Mouse (Mus musculus) CH12.LX (cell line): ENCODE results near the gene Dmbx1. TPM values are rescaled to one million over a fixed set of nuclear protein-coding genes. Genes with fewer than 3 reads are reported as not detected.

Source experiments
- DNase-seq: peaks from one replicate; pipeline ENCODE4 v3.0.0-alpha.2; 2013; ENCODE audit errors: extremely low read depth
- H3K27ac ChIP-seq: 2 replicates; pipeline ENCODE4 v1.5.1; 2012; ENCODE audit warnings: low read depth, mild to moderate bottlenecking, control low read depth, moderate library complexity; ENCODE audit not compliant: insufficient read depth
- H3K27me3 ChIP-seq: replicated peaks from 2 replicates; pipeline ENCODE3; 2012; ENCODE audit warnings: inconsistent platforms
- H3K36me3 ChIP-seq, 2 experiments: replicated peaks in 1 of 2; 2 replicates each; pipeline versions ENCODE3 to v1.6.1; 2012; ENCODE audit warnings: inconsistent platforms in 1 of 2, low read length in 1 of 2, mild to moderate bottlenecking in 1 of 2, mixed read lengths in 1 of 2, moderate library complexity in 1 of 2; ENCODE audit not compliant: control insufficient read depth in 1 of 2, insufficient read depth in 1 of 2
- H3K4me1 ChIP-seq, 2 experiments: 2 replicates each; pipeline ENCODE4 v1.6.1; 2012; ENCODE audit warnings: inconsistent platforms in 1 of 2, moderate library complexity in 1 of 2; ENCODE audit not compliant: insufficient read depth in 2 of 2, control insufficient read depth in 1 of 2
- H3K4me2 ChIP-seq: 2 replicates; pipeline ENCODE4 v1.6.1; 2012; ENCODE audit warnings: low read depth, mild to moderate bottlenecking, control low read depth; ENCODE audit not compliant: poor library complexity, insufficient read depth, severe bottlenecking
- H3K4me3 ChIP-seq, 3 experiments: fragments of 150-350 bp in 1 of 3; sonication (generic) in 1 of 3; replicated peaks in 1 of 3; 2 replicates each; pipeline versions ENCODE3 to v1.5.1; 2011 to 2012; ENCODE audit warnings: low read depth in 2 of 3, low read length in 2 of 3, mild to moderate bottlenecking in 2 of 3, moderate library complexity in 2 of 3, control low read depth in 1 of 3, improper control_type of control experiment in 1 of 3, inconsistent platforms in 1 of 3, mixed read lengths in 1 of 3; ENCODE audit not compliant: poor library complexity in 1 of 3
- H3K79me2 ChIP-seq: replicated peaks from 2 replicates; pipeline ENCODE4 v1.6.1; 2012; ENCODE audit warnings: mild to moderate bottlenecking, moderate library complexity; ENCODE audit not compliant: control insufficient read depth, poor library complexity, insufficient read depth, severe bottlenecking; ENCODE audit errors: extremely low read depth
- H3K9ac ChIP-seq: 2 replicates; pipeline ENCODE4 v1.6.1; 2012; ENCODE audit warnings: low read depth, mild to moderate bottlenecking, control low read depth, moderate library complexity; ENCODE audit not compliant: insufficient read depth
- H3K9me3 ChIP-seq: replicated peaks from 2 replicates; pipeline ENCODE3; 2012; ENCODE audit warnings: low read length, inconsistent platforms, mixed read lengths
- BHLHE40 ChIP-seq: IDR thresholded peaks from 2 replicates; pipeline ENCODE4 v1.6.1; 2011; ENCODE audit warnings: mild to moderate bottlenecking, low read depth, low read length, improper control_type of control experiment
- CHD1 ChIP-seq: IDR thresholded peaks from 2 replicates; pipeline ENCODE4 v1.6.1; 2012; ENCODE audit warnings: low read depth, low read length, improper control_type of control experiment, inconsistent platforms
- CHD2 ChIP-seq: IDR thresholded peaks from 2 replicates; pipeline ENCODE4 v1.6.1; 2011; ENCODE audit warnings: low read length, improper control_type of control experiment
- ELF1 ChIP-seq: IDR thresholded peaks from 2 replicates; pipeline ENCODE4 v1.6.1; 2014; ENCODE audit warnings: low read depth, mild to moderate bottlenecking, inconsistent platforms, low read length, improper control_type of control experiment
- ETS1 ChIP-seq: conservative IDR thresholded peaks from 2 replicates; pipeline ENCODE4 v1.6.1; 2012; ENCODE audit warnings: low read depth, mild to moderate bottlenecking, inconsistent platforms, low read length, improper control_type of control experiment, moderate library complexity
- GABPA ChIP-seq: IDR thresholded peaks from 2 replicates; pipeline ENCODE4 v1.6.1; 2012; ENCODE audit warnings: low read depth, low read length, improper control_type of control experiment, inconsistent platforms; ENCODE audit not compliant: insufficient replicate concordance
- HCFC1 ChIP-seq: IDR thresholded peaks from 2 replicates; pipeline ENCODE4 v1.6.1; 2012; ENCODE audit warnings: low read depth, mild to moderate bottlenecking, inconsistent platforms, low read length, improper control_type of control experiment
- JUN ChIP-seq: IDR thresholded peaks from 2 replicates; pipeline ENCODE4 v1.6.1; 2011; ENCODE audit warnings: low read depth, mild to moderate bottlenecking, low read length, improper control_type of control experiment, moderate library complexity; ENCODE audit not compliant: insufficient read depth
- JUND ChIP-seq: conservative IDR thresholded peaks from 2 replicates; pipeline ENCODE4 v1.6.1; 2011; ENCODE audit warnings: low read depth, low read length, improper control_type of control experiment
- KAT2A ChIP-seq: IDR thresholded peaks from 2 replicates; pipeline ENCODE4 v1.6.1; 2012; ENCODE audit warnings: low read length, improper control_type of control experiment, inconsistent platforms; ENCODE audit not compliant: insufficient replicate concordance
- MAFK ChIP-seq: IDR thresholded peaks from 2 replicates; pipeline ENCODE4 v1.6.1; 2011; ENCODE audit warnings: low read length, improper control_type of control experiment; ENCODE audit not compliant: insufficient replicate concordance
- MAX ChIP-seq: IDR thresholded peaks from 2 replicates; pipeline ENCODE4 v1.6.1; 2011; ENCODE audit warnings: low read length, improper control_type of control experiment
- MAZ ChIP-seq: IDR thresholded peaks from 2 replicates; pipeline ENCODE4 v1.6.1; 2012; ENCODE audit warnings: low read depth, mild to moderate bottlenecking, inconsistent platforms, low read length, improper control_type of control experiment, moderate library complexity
- MXI1 ChIP-seq: IDR thresholded peaks from 2 replicates; pipeline ENCODE4 v1.6.1; 2011; ENCODE audit warnings: mild to moderate bottlenecking, low read depth, low read length, improper control_type of control experiment
- MYC ChIP-seq: IDR thresholded peaks from 2 replicates; pipeline ENCODE4 v1.6.1; 2011; ENCODE audit warnings: low read depth, mild to moderate bottlenecking, improper control_type of control experiment, low read length
- POLR2AphosphoS2 ChIP-seq: IDR thresholded peaks from 2 replicates; pipeline ENCODE4 v1.6.1; 2011; ENCODE audit warnings: low read depth, low read length, improper control_type of control experiment
- RAD21 ChIP-seq: IDR thresholded peaks from 2 replicates; pipeline ENCODE4 v1.6.1; 2011; ENCODE audit warnings: low read depth, mild to moderate bottlenecking, low read length, improper control_type of control experiment, moderate library complexity
- RCOR1 ChIP-seq: conservative IDR thresholded peaks from 2 replicates; pipeline ENCODE4 v1.6.1; 2012; ENCODE audit warnings: low read depth, mild to moderate bottlenecking, inconsistent platforms, low read length, improper control_type of control experiment
- SIN3A ChIP-seq: IDR thresholded peaks from 2 replicates; pipeline ENCODE4 v1.6.1; 2012; ENCODE audit warnings: low read length, improper control_type of control experiment, inconsistent platforms
- TCF12 ChIP-seq: IDR thresholded peaks from 2 replicates; pipeline ENCODE4 v1.6.1; 2014; ENCODE audit warnings: low read depth, mild to moderate bottlenecking, inconsistent platforms, low read length, improper control_type of control experiment
- USF1 ChIP-seq: IDR thresholded peaks from 2 replicates; pipeline ENCODE4 v1.6.1; 2014; ENCODE audit warnings: low read depth, mild to moderate bottlenecking, inconsistent platforms, low read length, improper control_type of control experiment
- USF2 ChIP-seq: conservative IDR thresholded peaks from 2 replicates; pipeline ENCODE4 v1.6.1; 2011; ENCODE audit warnings: low read depth, low read length, improper control_type of control experiment
- ZKSCAN1 ChIP-seq: IDR thresholded peaks from 2 replicates; pipeline ENCODE4 v1.6.1; 2012; ENCODE audit warnings: low read depth, inconsistent platforms, low read length, improper control_type of control experiment, borderline replicate concordance
- ZNF384 ChIP-seq: IDR thresholded peaks from 2 replicates; pipeline ENCODE4 v1.6.1; 2012; ENCODE audit warnings: low read depth, low read length, improper control_type of control experiment, inconsistent platforms
- dilution Hi-C: fragments of 300-500 bp; cut with MboI; formaldehyde crosslinking; loops from 2 replicates; pipeline ENCODE4 v1.14.3; 2020; ENCODE audit warnings: low sequenced_read_pairs; ENCODE audit not compliant: extremely low pct_unique_long_range_greater_than_20kb, extremely low pct_ligation_motif_present
- in situ Hi-C: fragments of 300-500 bp; cut with MboI; formaldehyde crosslinking; loops from 3 replicates; pipeline ENCODE4 v1.14.3; 2019; ENCODE audit warnings: low sequenced_read_pairs, low pct_ligation_motif_present, low pct_unique_long_range_greater_than_20kb, mixed read lengths
- polyA plus RNA-seq: library from polyadenylated mRNA; unstranded; fragments of >175 nt; gene quantifications from 2 replicates; pipeline ENCODE4 v1.2.1, GENCODE M21; 2012; ENCODE audit warnings: low read depth; ENCODE audit not compliant: insufficient read length
- total RNA-seq, 2 experiments: library from RNA; depleted of rRNA; stranded (reverse); fragments of 300-350 nt in 1 of 2; fragments of >200 nt in 1 of 2; gene quantifications; 2 replicates each; pipeline ENCODE4 v1.2.3; 2012 to 2014

The Dmbx1 gene
- total and polyA plus RNA-seq, 3 experiments = not detected

GRCm38 (mm10) chr4:115908641-115909040 lies 31.1 kb downstream of the Dmbx1 start:
- no peaks in the 10 kb centered on the region for H3K9me3 ChIP-seq
- no peak for DNase-seq
- no peak overlapping the region for H3K9ac ChIP-seq
- H3K27ac ChIP-seq = no peak overlapping the region
- dilution Hi-C loops (no loop called here), in situ Hi-C loops (loop anchor here (5.0 to 10.0 kb wide), 2 partner anchors 46 to 74 kb away; no protein-coding TSS in a partner anchor)
- H3K4me1 ChIP-seq = no peaks in the 10 kb centered on the region
- H3K4me3 ChIP-seq = no peak overlapping the region
- no peaks in the 10 kb centered on the region for H3K36me3 ChIP-seq
- no peak overlapping the region for H3K4me2 ChIP-seq
- H3K79me2 ChIP-seq = no peaks in the 10 kb centered on the region
- TF ChIP-seq MXI1 = no peak
- no peak for TF ChIP-seq RAD21
- no peak for TF ChIP-seq ZKSCAN1
- no peak for TF ChIP-seq MAX
- TF ChIP-seq MAZ = no peak
- TF ChIP-seq USF2 = no peak
- TF ChIP-seq CHD1 = no peak
- no peak for TF ChIP-seq ZNF384
- TF ChIP-seq KAT2A = no peak
- TF ChIP-seq USF1 = no peak
- TF ChIP-seq JUN = no peak
- no peak for TF ChIP-seq JUND
- TF ChIP-seq MYC = no peak
- no peak for TF ChIP-seq POLR2AphosphoS2
- TF ChIP-seq MAFK = no peak
- no peak for TF ChIP-seq RCOR1
- TF ChIP-seq CHD2 = no peak
- no peak for TF ChIP-seq GABPA
- H3K27me3 ChIP-seq = peaks cover 90% of the 10 kb centered on the region

DNA sequence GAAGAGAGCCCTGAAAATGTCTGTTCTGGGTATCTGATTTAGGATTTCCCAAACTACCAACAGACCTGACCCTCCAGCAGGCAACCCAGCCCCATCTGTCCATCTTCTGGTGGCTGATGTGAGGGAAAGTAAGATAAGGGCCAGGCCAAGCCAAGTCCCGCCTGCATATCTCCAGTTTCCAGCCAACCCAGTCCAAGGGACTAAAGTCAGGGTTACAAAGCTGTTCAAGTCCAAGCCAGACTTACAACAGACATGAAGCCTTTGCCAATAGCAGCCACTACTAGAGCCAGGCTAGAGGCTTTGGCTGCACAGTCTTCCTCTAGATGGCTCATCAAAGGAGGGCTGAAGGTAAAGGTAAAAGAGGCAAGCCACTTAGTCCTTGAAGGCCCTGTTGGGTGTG lies 31.7 kb downstream of the Dmbx1 start:
- no peak overlapping the region for H3K27ac ChIP-seq
- H3K4me1 ChIP-seq = no peaks in the 10 kb centered on the region
- H3K9me3 ChIP-seq = no peaks in the 10 kb centered on the region
- H3K36me3 ChIP-seq = no peaks in the 10 kb centered on the region
- dilution Hi-C loops = no loop called here
- TF ChIP-seq KAT2A (no peak), HCFC1 (no peak), MAZ (no peak), ETS1 (no peak), BHLHE40 (no peak), TCF12 (no peak), ELF1 (no peak), SIN3A (no peak)
- TF ChIP-seq, all 38 proteins: peak for 0
- in situ Hi-C loops = loop anchor here (5.0 to 10.0 kb wide), 2 partner anchors 47 to 74 kb away; no protein-coding TSS in a partner anchor
- H3K27me3 ChIP-seq = peaks cover 87% of the 10 kb centered on the region
- no peak overlapping the region for H3K4me2 ChIP-seq
- no peak overlapping the region for H3K9ac ChIP-seq
- no peak overlapping the region for H3K4me3 ChIP-seq
- no peak for DNase-seq
- H3K79me2 ChIP-seq = no peaks in the 10 kb centered on the region
